Mouse (Mus musculus) kidney, adult 8-10 months (tissue): ENCODE measurements around the gene Gm10842.
A peak's percentile ranks its signal among the peaks of the same experiment; 100 is the strongest.

ENCODE experiments used
- DNase-seq, 2 experiments: peaks; one replicate each; pipeline ENCODE4 v3.0.0; 2022

The Gm10842 gene

GRCm38 (mm10) chr11:105153068-105153833, 6.6 kb downstream of the Gm10842 start:
- DNase-seq = peak; percentile 50 to 61

GRCm38 (mm10) chr11:105155915-105156314, 9.2 kb downstream of the Gm10842 start:
- peak; percentile 63 to 77 for DNase-seq

GRCm38 (mm10) chr11:105156748-105157267, 10.1 kb downstream of the Gm10842 start:
- peak in 1 of 2 experiments; percentile 19 for DNase-seq

GRCm38 (mm10) chr11:105158047-105158446, 11.4 kb downstream of the Gm10842 start:
- peak; percentile 13 to 38 for DNase-seq

- DNase-seq = peak in 1 of 2 experiments; percentile 26
Measured at GRCm38 (mm10) chr11:105159673-105160360, 13.1 kb downstream of the Gm10842 start.

GRCm38 (mm10) chr11:105161411-105161810, 14.7 kb downstream of the Gm10842 start:
- no peak for DNase-seq

GRCm38 (mm10) chr11:105164516-105165510, 18.1 kb downstream of the Gm10842 start:
- no peak for DNase-seq

GRCm38 (mm10) chr11:105166780-105167179, 20.1 kb downstream of the Gm10842 start:
- DNase-seq = no peak

GRCm38 (mm10) chr11:105178516-105178915, 31.8 kb downstream of the Gm10842 start, which contains the start of gene Tlk2:
Tlk2 (plus strand) TSS chr11:105178807.
- DNase-seq = peak; percentile 19 to 71

GRCm38 (mm10) chr11:105179523-105179922, 32.8 kb downstream of the Gm10842 start:
- peak in 1 of 2 experiments; percentile 22 for DNase-seq

- peak; percentile 44 to 53 for DNase-seq
Measured at GRCm38 (mm10) chr11:105180471-105181091, 33.9 kb downstream of the Gm10842 start.

- peak; percentile 87 to 91 for DNase-seq
Measured at GRCm38 (mm10) chr11:105181126-105181637, 34.5 kb downstream of the Gm10842 start.

GRCm38 (mm10) chr11:105181689-105182460, 35.2 kb downstream of the Gm10842 start:
- peak; percentile 17 to 25 for DNase-seq

- DNase-seq = no peak
Measured at GRCm38 (mm10) chr11:105182461-105182855, 35.8 kb downstream of the Gm10842 start.

- DNase-seq = peak in 1 of 2 experiments; percentile 11
Measured at GRCm38 (mm10) chr11:105184678-105185077, 38.0 kb downstream of the Gm10842 start.

GRCm38 (mm10) chr11:105192186-105192585, 45.5 kb downstream of the Gm10842 start:
- no peak for DNase-seq
